Mouse (Mus musculus): ENCODE measurements around the gene Psip1. TPM values are rescaled to one million over a fixed set of nuclear protein-coding genes. Genes with fewer than 3 reads are reported as not detected.
"Not testable (repeated sequence)": the region's sequence is repeated elsewhere in the genome, so short reads cannot be mapped to it uniquely, and the experiment has no call there.

Gene Psip1
- total RNA-seq (2022): 10 to 100 TPM; 13.3 to 16.7 (median 15.2) TPM

GRCm38 (mm10) chr4:83486117-83486901 is at the start of gene Psip1:
Psip1 (minus strand) TSS chr4:83486459.
- peak; percentile 66 to 69 for DNase-seq (ENCODE audit: low spot score in 2 of 2)

DNA sequence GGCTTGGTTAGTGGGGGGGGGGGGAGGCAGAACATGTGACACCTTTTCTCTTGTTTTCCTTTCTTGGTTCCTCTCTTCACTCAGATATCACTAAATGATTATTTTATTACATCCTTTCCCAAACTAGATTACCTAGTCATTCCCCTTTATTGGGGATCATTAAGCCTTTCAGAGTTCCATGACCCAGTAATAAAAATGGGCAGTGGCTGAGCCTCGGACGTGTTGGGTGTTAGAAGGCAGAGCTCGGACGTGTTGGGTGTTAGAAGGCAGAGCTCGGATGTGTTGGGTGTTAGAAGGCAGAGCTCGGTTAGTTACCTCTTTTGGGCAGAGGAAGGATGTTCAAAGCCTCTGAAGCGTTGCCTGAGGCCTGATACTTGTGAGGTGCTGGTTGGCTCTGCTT is 47.8 kb upstream of the Psip1 start:
- no peak for DNase-seq (ENCODE audit: low spot score in 2 of 2)

DNA sequence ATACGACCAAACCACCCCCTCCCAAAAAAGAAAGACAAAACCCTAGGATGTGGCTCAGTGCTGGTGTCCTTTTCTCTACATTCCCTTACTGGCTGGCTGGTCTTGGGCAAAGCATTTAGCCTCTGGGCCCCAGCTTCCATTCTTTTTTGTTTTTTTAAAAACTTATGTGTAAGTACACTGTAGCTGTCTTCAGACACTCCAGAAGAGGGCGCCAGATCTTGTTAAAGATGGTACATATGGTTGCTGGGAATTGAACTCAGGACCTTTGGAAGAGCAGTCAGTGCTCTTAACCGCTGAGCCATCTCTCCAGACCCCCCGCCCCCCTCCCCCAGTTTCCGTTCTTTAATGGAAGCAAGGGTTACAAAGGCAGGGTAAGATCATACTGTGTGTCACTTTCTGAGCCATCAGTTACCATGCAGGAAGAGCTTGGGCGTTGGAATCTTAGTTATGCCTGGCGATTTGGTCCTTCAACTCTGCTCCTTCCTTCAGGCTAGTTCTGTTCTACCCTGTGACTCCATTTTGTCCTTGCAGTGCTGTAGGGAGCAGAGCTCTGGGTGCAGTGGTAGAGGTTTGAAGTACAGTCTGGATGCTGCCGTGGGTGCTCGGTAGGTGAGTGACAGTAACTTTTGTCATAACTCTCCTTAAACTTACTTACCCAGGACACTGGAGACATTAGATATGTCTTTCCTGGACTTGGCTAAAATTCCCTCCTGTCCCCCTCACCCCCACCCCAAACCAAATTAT is 47.1 kb upstream of the Psip1 start:
- DNase-seq (ENCODE audit: low spot score in 2 of 2): no peak

- DNase-seq (ENCODE audit: low spot score in 2 of 2): not testable (repeated sequence)
These were observed 43.8 kb upstream of the Psip1 start for GRCm38 (mm10) chr4:83530060-83530459.

- DNase-seq (ENCODE audit: low spot score in 2 of 2): no peak
These were observed 41.7 kb upstream of the Psip1 start for GRCm38 (mm10) chr4:83527921-83528320.

DNA sequence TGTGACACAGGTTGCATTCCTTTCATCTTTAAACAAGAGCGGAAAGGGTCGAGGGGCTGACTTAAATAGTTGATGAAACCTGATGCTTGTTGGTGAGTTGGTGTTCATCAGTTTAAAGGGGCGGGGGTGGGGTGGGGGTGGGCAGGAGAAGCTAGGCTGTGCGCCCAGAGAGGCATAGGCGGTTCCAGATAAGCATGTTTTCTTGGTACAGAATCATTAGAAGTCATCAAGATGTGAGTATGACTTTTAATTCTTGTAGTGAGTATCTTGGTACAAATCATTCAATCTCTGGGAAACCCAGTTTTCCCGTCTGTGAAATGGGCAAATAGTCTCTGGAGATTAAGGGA is 40.7 kb upstream of the Psip1 start:
- no peak for DNase-seq (ENCODE audit: low spot score in 2 of 2)

- no peak for DNase-seq (ENCODE audit: low spot score in 2 of 2)
These were observed 40.2 kb upstream of the Psip1 start for GRCm38 (mm10) chr4:83526270-83526987.

GRCm38 (mm10) chr4:83525690-83526055 is 39.4 kb upstream of the Psip1 start:
- peak in 1 of 2 experiments; percentile 15 for DNase-seq (ENCODE audit: low spot score in 2 of 2)

GRCm38 (mm10) chr4:83524843-83525689 is 38.8 kb upstream of the Psip1 start, which contains the start of gene Ccdc171:
Ccdc171 (plus strand) TSS chr4:83525545.
- peak; percentile 87 to 93 for DNase-seq (ENCODE audit: low spot score in 2 of 2)

GRCm38 (mm10) chr4:83524456-83524842 is 38.2 kb upstream of the Psip1 start:
- no peak for DNase-seq (ENCODE audit: low spot score in 2 of 2)

GRCm38 (mm10) chr4:83522066-83522465 is 35.8 kb upstream of the Psip1 start:
- DNase-seq (ENCODE audit: low spot score in 2 of 2): no peak

GRCm38 (mm10) chr4:83520308-83520707 is 34.0 kb upstream of the Psip1 start:
- no peak for DNase-seq (ENCODE audit: low spot score in 2 of 2)

GRCm38 (mm10) chr4:83519807-83520206 is 33.5 kb upstream of the Psip1 start:
- no peak for DNase-seq (ENCODE audit: low spot score in 2 of 2)

DNA sequence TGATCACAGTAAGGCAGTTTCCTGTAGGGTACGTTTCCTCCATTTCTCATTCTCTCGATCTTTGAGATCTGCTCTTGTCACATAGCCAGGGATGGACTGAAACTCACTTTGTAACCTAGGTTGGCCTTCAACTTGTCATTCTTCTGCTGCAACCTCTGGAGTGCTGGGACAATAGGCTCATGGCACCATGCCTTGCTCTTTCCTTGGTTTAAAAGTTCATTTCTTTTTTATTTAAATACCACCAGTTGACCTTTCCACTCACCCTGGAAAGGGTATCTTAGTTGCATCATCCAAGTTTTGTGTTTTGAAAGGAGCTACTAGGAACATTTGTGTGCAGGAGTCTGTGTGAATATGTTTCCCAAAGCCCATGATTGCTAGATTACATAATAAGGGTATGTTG is 32.9 kb upstream of the Psip1 start:
- DNase-seq (ENCODE audit: low spot score in 2 of 2): no peak

DNA sequence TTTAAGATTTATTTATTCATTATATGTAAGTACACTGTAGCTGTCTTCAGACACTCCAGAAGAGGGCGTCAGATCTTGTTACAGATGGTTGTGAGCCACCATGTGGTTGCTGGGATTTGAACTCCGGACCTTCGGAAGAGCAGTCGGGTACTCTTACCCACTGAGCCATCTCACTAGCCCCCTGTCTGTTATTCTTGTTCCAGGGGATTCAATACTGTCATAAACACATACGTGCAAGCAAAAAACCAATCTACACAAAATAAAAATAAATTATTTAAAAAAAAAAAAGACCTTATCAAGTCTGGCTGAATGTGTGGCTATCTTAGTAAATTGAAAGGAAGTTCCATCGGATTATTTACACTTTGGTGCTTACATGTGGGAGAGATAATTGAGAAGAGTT is 29.9 kb upstream of the Psip1 start:
- DNase-seq (ENCODE audit: low spot score in 2 of 2): not testable (repeated sequence)

GRCm38 (mm10) chr4:83514976-83515669 is 28.9 kb upstream of the Psip1 start:
- DNase-seq (ENCODE audit: low spot score in 2 of 2): no peak

DNA sequence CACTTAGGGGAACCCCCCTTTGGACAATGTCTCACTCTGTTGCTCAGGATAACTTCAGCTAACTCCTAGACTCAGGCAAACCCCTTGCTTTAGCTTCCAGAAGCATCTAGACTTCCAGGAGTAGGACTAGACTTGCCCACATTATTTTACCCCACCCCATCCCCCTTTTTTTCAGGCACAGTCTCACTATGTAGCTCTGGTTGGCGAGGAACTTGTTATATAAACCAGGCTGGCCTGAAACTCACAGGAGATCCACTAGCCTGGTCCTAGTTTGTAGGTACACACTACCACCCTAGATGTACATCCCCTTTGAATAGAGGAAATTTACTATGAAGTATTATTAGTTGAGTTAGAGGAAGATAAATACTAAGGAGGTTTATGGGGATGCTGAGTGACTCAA is 27.9 kb upstream of the Psip1 start:
- no peak for DNase-seq (ENCODE audit: low spot score in 2 of 2)

DNA sequence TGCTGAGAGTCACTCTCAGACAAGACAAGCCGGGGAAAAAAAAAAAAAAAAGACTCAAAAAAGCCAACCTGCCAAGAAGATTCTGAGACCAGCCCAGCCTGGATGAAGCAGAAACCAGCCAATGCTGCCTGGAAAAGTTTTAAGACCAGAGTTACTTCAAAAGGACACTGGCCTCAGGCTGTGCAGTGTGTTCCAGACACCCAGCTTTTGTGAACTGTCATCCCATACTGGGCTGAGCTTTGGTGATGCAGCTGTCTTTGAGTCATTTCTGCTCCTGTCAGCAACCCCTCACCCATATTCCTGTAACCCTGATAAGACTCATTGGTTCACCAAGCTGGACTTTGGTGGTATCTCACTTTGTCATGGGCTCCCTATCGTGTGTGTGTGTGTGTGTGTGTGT is 26.4 kb upstream of the Psip1 start:
- no peak for DNase-seq (ENCODE audit: low spot score in 2 of 2)

DNA sequence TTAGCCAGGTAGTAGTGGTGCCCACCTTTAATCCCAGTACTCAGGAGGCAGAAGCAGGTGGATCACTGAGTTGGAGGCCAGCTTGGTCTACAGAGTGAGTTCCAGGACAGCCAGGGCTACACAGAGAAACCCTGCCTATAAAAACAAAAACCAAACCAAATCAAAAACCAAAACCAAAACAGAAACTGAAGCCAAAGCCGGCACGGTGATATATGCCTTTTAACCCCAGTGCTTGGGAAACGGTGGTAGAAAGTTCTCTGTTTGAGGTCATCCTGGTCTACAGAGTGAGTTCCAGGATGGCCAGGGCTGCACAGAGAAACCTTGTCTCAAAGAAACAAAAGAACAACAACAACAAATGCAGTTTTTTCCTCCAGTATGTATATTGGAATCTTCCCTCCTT is 26.0 kb upstream of the Psip1 start:
- no peak for DNase-seq (ENCODE audit: low spot score in 2 of 2)

DNA sequence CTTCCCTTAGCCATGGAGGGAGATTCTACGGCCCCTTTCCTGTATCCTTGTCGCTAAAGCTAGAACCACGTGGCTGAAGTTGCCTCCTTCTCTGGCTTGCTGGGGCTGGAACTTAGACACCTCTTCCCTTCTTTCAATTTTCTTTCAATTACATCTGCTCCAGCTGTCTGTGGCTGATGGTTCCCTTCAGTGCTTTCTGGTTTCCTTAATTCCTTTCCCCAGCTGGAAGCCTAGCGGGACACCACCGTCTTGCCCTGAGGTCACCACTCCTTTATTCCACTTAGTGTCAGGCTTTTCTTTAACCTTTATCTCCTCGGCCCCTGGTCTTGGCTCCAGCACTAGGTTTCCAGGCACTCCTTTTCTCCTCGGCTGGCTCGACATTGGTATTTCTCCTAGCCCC is 24.8 kb upstream of the Psip1 start:
- no peak for DNase-seq (ENCODE audit: low spot score in 2 of 2)

GRCm38 (mm10) chr4:83509600-83509999 is 23.3 kb upstream of the Psip1 start:
- DNase-seq (ENCODE audit: low spot score in 2 of 2): no peak
